Mouse (Mus musculus) small intestine, adult 2 months (tissue): ENCODE data around the gene Ppm1k. TPM values are rescaled to one million over a fixed set of nuclear protein-coding genes. Genes with fewer than 3 reads are reported as not detected.

Source experiments
- H3K27ac ChIP-seq: fragments of 200-500 bp; 2 replicates; pipeline ENCODE4 v1.5.1; 2012; ENCODE audit warnings: low read depth, low read length, control low read depth, inconsistent platforms; ENCODE audit not compliant: insufficient read depth
- H3K27me3 ChIP-seq: fragments of 200-500 bp; 2 replicates; pipeline ENCODE4 v1.6.1; 2012; ENCODE audit warnings: mild to moderate bottlenecking, moderate library complexity, low read length, inconsistent platforms; ENCODE audit not compliant: control insufficient read depth, insufficient read depth
- H3K36me3 ChIP-seq: fragments of 200-500 bp; 2 replicates; pipeline ENCODE4 v1.6.1; 2012; ENCODE audit warnings: mild to moderate bottlenecking, low read length, control low read depth, inconsistent platforms; ENCODE audit not compliant: control insufficient read depth, insufficient read depth
- H3K4me1 ChIP-seq: fragments of 200-500 bp; 2 replicates; pipeline ENCODE4 v1.6.1; 2012; ENCODE audit warnings: low read length, inconsistent platforms, mixed read lengths; ENCODE audit not compliant: control insufficient read depth, insufficient read depth, insufficient read length
- H3K4me3 ChIP-seq: fragments of 200-500 bp; 2 replicates; pipeline ENCODE4 v1.5.1; 2012; ENCODE audit warnings: low read depth, mild to moderate bottlenecking, control low read depth, inconsistent platforms, low read length, moderate library complexity
- CTCF ChIP-seq: fragments of 200-500 bp; IDR thresholded peaks from 2 replicates; pipeline ENCODE4 v1.5.1; 2012; ENCODE audit warnings: low read depth, mild to moderate bottlenecking, control low read depth, inconsistent platforms, low read length, moderate library complexity, mixed read lengths; ENCODE audit not compliant: insufficient replicate concordance, insufficient read length; ENCODE audit errors: extremely low read depth
- POLR2A ChIP-seq: fragments of 200-500 bp; IDR thresholded peaks from 2 replicates; pipeline ENCODE4 v1.6.1; 2012; ENCODE audit warnings: low read depth, mild to moderate bottlenecking, control low read depth, inconsistent platforms, low read length, moderate library complexity
- WGBS: fragments of 180-500 bp; shearing (Covaris S2); methylation state at CpG from one replicate; pipeline ENCODE4 v1.1.7; 2018; 5-methylcytosine and 5-hydroxymethylcytosine counted together
- polyA plus RNA-seq: library from polyadenylated mRNA; depleted of rRNA; stranded (reverse); fragments of >200 nt; gene quantifications from 2 replicates; pipeline ENCODE4 v1.2.3, GENCODE M21; 2012

Ppm1k gene
- polyA plus RNA-seq, 1 experiment: 0.53 TPM

DNA sequence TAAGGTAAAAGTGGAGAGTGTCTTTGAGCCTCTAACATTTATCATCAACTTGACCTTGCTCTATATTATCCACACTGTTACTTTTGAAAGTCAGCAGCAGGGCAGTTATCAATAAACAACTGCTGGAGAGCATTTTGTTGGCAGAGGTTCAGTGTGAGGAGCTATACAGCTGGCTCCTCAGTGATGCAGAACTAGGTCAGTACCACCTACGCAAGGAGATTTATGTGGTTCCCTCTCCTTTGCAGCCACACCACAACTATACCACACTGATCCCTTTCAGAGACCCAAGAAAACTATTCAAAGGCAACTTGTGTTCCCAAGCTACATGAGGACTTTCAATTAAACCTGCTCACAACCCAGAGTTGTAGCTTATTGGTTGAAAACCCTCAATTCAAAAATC is 3.8 kb downstream of the Ppm1k start:
- peaks cover 2% of the 10 kb centered on the region; the same call in 1 of the 2 replicates for H3K4me1 ChIP-seq
- TF ChIP-seq CTCF (no peak), POLR2A (no peak)
- no peaks in the 10 kb centered on the region for H3K27me3 ChIP-seq
- 0 out of 2 replicates have a peak, but pooled peaks cover 1% of the 10 kb centered on the region for H3K36me3 ChIP-seq
- no peak overlapping the region for H3K4me3 ChIP-seq
- no peak overlapping the region for H3K27ac ChIP-seq
- 86% methylated on average over 1 of the region's 1 CpGs for WGBS

DNA sequence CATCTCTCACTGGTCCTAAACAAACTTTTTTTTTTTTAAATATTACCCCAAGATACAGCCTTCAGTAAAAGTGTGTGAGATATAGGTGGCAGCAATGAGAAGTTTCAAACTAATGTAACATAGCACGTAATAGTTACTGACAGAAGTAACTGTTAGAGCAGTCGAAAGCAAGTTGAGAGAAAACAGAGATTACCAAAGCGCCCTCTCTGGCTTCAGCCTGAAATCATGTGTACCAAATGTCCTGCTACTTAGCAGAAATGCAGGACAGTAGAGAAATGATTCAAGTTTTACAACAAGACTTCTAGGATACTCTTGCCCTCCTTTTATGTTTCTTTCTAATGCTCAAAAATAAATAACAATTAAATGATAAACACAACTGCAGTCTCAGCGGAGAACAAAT is 4.3 kb downstream of the Ppm1k start:
- no peak overlapping the region for H3K4me3 ChIP-seq
- H3K27ac ChIP-seq: no peak overlapping the region
- peaks cover 2% of the 10 kb centered on the region; the same call in 1 of the 2 replicates for H3K4me1 ChIP-seq
- 0 out of 2 replicates have a peak, but pooled peaks cover 1% of the 10 kb centered on the region for H3K36me3 ChIP-seq
- WGBS: 72% methylated on average over 4 of the region's 4 CpGs
- no peaks in the 10 kb centered on the region for H3K27me3 ChIP-seq
- TF ChIP-seq CTCF: no peak
- no peak for TF ChIP-seq POLR2A

DNA sequence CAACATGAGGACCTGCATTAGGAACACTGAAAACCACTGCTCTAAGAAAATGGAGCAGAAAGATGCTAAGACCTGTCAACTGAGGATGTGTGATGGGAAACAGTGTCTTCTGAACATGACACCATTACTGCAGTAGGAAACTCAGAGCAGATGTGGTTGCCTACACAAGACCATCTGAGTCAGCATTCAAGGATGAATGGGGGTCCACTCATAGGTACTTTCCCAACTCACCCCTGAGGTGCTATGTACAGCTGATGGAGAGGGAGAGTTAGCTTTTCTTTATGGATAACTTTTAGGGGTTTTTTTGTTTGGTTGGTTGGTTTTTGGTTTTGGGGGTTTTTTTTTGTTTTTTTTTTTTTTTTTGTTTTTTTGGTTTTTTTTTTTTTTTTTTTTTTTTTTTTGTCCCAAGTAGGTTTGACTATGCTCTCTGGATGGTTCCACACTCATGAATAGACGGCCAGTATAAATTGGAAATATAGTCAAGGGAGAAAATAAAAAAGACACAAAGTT is 5.9 kb downstream of the Ppm1k start:
- H3K27me3 ChIP-seq: no peaks in the 10 kb centered on the region
- H3K36me3 ChIP-seq: peaks cover 3% of the 10 kb centered on the region; the same call in 1 of the 2 replicates
- H3K4me1 ChIP-seq: peaks cover 2% of the 10 kb centered on the region; the same call in 1 of the 2 replicates
- no peak for TF ChIP-seq POLR2A
- TF ChIP-seq CTCF: no peak
- H3K4me3 ChIP-seq: no peak overlapping the region
- WGBS: 96% methylated on average over 1 of the region's 1 CpGs
- H3K27ac ChIP-seq: no peak overlapping the region

DNA sequence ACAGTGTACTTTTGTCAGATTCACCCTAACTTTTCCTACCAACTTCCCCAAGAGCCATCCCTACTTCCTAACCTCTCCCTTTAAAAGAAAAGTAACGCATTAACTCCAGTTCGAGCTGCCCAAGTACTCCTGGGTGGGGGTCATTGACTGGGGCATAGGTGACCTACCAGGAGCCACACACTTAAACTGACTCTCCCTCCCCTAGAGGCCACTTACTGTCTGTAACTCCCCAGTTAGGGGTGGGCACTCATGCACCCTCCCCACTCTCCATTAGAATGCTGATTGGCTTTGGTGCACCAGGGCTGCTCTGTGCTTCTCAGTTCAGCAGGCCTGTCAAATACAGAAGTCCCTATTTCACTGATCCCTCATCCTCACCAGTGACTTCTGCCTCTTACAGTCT is 8.3 kb downstream of the Ppm1k start:
- H3K4me3 ChIP-seq: no peak overlapping the region
- 85% methylated on average over 2 of the region's 2 CpGs for WGBS
- no peaks in the 10 kb centered on the region for H3K4me1 ChIP-seq
- H3K36me3 ChIP-seq: peaks cover 14% of the 10 kb centered on the region
- no peaks in the 10 kb centered on the region for H3K27me3 ChIP-seq
- H3K27ac ChIP-seq: no peak overlapping the region
- TF ChIP-seq CTCF (no peak), POLR2A (no peak)

DNA sequence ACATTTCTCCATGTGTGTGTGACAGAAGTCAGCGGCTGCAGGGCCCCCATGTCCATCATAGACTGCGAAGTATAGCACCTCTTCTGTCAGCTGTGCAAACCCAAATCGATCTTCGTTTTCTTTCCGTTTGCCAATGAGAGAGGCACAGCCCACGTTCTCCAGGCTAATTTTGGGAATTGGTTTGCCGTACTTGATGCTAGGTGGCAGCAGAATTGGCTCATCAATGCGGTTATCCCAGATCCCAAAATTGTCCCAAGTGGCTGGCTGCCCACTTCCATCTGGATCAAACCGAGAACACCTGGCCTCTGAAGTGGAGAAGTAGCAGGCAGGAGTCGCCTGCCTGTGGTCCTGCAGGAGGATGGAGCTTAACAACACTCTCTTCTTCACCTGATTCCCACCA is 10.5 kb downstream of the Ppm1k start:
- H3K27ac ChIP-seq: no peak overlapping the region
- no peaks in the 10 kb centered on the region for H3K27me3 ChIP-seq
- no peaks in the 10 kb centered on the region for H3K4me1 ChIP-seq
- TF ChIP-seq POLR2A: no peak
- TF ChIP-seq CTCF: no peak
- peaks cover 14% of the 10 kb centered on the region for H3K36me3 ChIP-seq
- no peak overlapping the region for H3K4me3 ChIP-seq
- 95% methylated on average over 10 of the region's 10 CpGs for WGBS

DNA sequence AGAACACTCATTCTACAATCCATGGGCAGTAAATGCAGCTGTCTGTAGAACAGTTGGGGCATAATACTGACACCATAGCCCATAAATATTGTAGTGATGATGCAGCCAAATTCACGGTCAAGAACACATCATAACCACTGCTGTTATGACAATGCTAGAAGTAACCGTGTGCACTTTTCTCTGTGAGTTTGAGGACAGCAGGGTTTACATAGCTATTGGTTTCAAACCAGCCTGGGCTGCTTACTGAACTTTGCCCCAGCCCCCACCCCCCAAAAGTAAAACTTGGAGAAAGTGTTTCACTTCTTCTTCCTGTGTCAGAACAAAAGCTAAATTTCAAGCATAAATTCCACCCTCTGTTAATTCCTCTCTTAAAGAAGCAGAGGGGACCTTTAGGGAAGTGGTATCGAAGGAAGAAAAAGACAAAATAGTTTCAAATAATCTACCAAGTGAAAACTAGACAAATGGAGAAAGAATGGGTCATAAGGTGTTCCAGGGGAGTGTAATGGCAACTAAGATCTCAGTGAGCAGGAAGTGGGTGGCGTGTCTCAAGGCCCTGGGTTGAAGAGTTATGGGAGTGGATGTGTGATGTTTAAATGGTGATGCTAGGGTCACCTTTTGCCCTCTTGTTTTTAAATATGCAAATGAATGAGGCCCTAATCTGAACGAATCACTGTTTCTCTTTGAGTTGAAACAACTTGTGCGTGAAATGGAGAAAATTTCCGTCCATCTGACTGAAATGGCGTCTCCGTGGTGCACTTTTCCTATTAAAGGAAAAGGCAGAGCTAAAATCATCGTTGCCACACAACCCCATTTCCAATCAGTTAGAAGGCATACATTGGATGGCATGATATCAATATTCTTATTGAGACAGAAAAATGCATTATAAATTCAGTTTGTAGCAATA is 14.3 kb downstream of the Ppm1k start:
- H3K36me3 ChIP-seq: peaks cover 15% of the 10 kb centered on the region
- no peak for TF ChIP-seq CTCF
- TF ChIP-seq POLR2A: no peak

DNA sequence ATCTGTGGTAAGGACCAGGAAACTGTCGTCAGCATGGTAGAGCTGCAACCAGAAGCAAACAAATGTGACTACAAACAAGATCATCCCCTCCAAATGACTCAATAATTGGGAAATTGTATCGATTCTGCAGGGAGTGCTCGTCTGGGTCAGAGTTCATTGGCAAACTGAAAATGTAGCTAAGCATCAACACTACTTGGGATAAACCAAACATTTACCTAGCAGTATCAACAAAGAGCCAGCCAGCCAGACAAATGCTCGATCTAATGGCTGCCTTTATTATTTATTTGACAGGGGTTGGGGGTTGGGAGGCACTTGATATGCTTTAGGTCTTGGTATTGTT is 21.3 kb downstream of the Ppm1k start:
- 36% methylated on average over 4 of the region's 4 CpGs for WGBS
- H3K4me3 ChIP-seq: no peak overlapping the region
- H3K27ac ChIP-seq: no peak overlapping the region
- TF ChIP-seq POLR2A: no peak
- TF ChIP-seq CTCF: no peak
- no peaks in the 10 kb centered on the region for H3K27me3 ChIP-seq
- H3K4me1 ChIP-seq: no peaks in the 10 kb centered on the region
- peaks cover 18% of the 10 kb centered on the region for H3K36me3 ChIP-seq

More for the DNA sequence above, 14.3 kb downstream of the Ppm1k start:
- no peak overlapping the region for H3K27ac ChIP-seq
- no peak overlapping the region for H3K4me3 ChIP-seq
- no peaks in the 10 kb centered on the region for H3K4me1 ChIP-seq
- H3K27me3 ChIP-seq: no peaks in the 10 kb centered on the region
- 85% methylated on average over 10 of the region's 10 CpGs for WGBS
